Mouse (Mus musculus) cerebellum, postnatal 14 days (tissue): Measurements from ENCODE around the gene Cdk5rap3.

Experiments
- DNase-seq, 2 experiments: peaks; one replicate each; pipeline ENCODE4 v3.0.0; 2021; ENCODE audit warnings: mixed read lengths in 2 of 2

Gene Cdk5rap3

DNA sequence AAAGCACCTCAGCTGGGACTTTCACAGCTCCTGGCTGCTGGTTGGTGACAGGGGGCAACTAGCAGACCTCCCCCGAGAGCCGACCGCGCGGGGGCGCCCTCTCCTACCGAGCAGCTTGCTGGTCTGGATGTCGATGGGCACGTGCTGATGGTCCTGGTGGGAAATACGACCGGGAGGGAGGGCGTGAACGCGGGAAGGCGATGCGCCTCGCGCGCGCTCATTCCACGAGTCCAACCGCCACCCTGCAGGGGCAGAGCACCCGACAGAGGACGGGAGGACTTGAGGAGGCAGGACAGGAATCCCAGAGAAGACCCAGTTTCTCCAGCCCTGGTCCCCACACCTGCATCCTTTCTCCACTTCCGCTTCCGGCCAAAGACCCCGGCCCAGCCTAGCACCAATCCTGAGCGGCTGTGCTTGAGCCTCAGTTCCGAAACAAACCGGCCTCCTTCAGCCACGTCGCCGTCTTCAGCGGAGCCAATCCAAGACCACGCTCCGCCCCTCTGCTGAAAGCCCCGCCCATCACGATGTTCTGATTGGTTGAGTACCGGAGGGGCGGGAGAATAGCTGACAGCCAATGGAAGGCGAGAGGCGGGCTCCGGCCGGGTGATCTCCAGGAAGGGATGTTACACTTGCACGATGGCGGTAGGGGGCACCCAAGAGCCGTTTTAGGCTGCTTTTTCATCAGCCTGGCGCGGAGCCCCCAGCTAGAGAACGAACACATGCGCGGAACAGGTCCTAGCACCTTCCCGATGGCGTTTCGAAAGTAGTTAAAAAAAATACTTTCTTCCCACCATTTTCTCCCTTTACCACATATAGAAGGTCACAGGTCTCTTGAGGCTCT, at the start of gene Cdk5rap3:
TSS of gene Cdk5rap3 (minus strand) at position 453 of the 841 bp plus-strand sequence.
- peak; percentile 99 to 100 for DNase-seq

GRCm38 (mm10) chr11:96963580-96963979, 47.3 kb upstream of the Cdk5rap3 start:
- peak; percentile 94 to 96 for DNase-seq

- no peak for DNase-seq
These were observed 40.9 kb upstream of the Cdk5rap3 start for GRCm38 (mm10) chr11:96957061-96957805.

- DNase-seq = peak in 1 of 2 experiments; percentile 63
These were observed 39.9 kb upstream of the Cdk5rap3 start for GRCm38 (mm10) chr11:96956009-96956724.

- DNase-seq = no peak
These were observed 38.8 kb upstream of the Cdk5rap3 start for GRCm38 (mm10) chr11:96955094-96955493.

DNA sequence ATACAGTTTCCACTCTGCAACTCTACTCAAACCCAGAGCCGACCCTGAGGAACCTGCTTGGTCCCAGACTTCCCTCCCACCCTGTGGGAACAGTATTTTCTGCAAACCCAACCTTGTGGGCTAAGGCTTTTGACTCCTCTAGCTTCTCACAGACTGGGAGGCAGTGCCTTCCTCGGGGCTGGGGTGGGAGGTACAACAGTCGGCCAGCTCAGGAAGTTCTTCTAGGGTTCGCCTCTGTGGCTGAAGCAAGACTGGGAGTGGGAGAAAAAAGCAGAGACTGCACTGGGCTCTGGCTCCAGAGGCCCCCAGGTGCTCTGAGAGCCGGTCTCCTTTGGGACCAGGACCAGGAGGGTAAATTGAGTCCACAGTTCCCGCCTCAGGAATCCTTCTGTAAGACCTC, 36.6 kb upstream of the Cdk5rap3 start:
- DNase-seq = no peak

DNA sequence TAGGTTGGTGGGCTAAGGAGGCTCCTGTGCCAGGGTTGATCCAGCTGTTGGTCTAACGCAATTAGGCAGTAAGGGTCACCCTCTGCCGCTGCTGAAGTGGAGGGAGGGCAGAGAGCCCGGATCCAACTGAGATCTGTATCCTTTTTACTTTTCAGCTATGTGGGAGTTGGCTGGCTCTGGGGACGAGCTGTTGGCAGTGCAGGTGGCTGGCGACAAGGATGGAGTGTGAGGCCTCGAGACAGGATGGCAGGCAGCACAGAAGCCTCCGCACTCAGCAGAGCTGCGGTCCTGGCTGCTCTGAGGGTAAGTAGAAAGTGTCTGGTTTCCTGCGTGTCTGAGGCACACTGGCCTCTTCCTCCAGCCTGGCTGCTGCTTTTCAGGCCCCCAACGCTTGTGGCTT, 36.1 kb upstream of the Cdk5rap3 start:
- DNase-seq = no peak

GRCm38 (mm10) chr11:96950767-96951166, 34.5 kb upstream of the Cdk5rap3 start:
- DNase-seq = no peak

DNA sequence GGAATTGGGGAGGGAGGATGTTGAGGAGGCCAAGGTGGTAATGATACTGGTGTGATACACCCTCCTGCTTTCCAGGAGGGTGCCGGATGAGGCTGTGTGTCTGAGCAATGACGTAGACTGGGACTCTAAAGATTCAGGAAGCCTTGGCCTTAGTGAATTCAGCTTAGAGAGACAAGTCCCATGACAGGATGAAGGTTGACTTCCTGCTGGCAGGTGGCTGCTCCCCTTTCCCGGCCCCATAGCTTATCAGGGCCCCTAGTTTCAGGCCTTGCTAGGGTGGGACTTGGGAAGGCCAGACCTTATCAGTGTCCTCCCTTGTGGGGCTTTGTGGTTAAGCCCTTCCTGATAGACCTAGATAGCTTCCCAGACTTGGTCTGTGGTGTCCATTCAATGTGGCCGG, 31.6 kb upstream of the Cdk5rap3 start:
- no peak for DNase-seq

- DNase-seq = no peak
These were observed 30.2 kb upstream of the Cdk5rap3 start for GRCm38 (mm10) chr11:96946498-96946897.

GRCm38 (mm10) chr11:96944844-96945580, 28.7 kb upstream of the Cdk5rap3 start:
- DNase-seq = no peak

DNA sequence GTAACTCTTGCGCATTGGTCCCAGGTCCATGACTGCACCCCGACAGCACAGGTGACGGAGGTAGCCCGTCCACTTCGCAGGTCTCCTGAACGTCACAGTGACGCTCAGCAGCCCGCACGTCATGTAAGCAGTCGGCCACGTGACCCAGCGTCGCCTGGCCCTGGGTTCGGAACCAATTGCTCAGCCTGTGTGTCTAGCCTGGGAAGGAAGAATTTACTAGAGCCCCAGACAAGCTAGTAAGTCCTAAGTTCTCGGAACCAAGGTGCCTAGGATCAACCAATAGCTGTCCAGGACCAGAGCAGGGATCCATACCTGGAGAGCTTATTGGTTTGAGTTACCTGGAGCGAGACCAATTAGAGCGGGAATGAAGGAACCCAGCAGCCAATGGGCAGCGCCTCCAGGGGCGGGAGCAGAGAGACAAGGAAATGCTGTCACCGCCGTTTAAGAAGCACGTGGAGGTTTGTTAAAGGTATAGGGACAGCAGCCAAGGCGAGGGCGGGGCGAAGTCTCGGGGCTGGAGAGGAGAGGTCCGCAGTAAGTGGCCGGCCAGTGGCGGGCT, 27.5 kb upstream of the Cdk5rap3 start, which contains the start of gene Pnpo:
TSS of gene Pnpo (minus strand) at position 241 of the 559 bp plus-strand sequence.
- peak; percentile 93 to 94 for DNase-seq

DNA sequence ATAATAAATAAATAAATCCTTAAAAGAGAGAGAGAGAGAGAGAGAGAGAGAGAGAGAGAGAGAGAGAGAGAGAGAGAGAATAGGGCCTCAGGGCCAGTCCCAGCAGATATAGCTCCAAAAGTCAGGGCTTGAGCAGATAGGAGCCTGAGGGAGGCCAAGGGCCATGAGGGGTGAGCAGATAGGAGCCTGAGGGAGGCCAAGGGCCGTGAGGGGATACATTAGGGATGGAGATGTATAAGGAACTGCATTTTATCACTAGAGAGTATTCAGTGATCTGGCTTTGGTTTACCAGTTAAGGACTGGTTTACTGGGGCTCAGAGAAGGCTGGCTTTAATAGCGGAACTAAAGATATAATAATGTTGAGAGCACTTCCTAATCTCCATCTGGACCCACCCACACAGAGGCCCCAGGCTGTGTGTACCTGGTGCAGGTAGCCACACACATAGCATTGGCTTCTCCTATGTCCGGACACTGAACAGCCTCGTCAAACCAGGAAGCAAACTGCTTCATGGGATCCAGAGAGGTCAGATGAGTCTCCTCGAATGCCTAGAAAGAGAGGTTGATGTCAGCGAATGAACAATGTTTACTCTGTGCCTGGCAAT, 25.8 kb upstream of the Cdk5rap3 start:
- DNase-seq = no peak

- no peak for DNase-seq
These were observed 24.5 kb upstream of the Cdk5rap3 start for GRCm38 (mm10) chr11:96940578-96941465.

- DNase-seq = no peak
These were observed 22.1 kb upstream of the Cdk5rap3 start for GRCm38 (mm10) chr11:96938426-96938800.

DNA sequence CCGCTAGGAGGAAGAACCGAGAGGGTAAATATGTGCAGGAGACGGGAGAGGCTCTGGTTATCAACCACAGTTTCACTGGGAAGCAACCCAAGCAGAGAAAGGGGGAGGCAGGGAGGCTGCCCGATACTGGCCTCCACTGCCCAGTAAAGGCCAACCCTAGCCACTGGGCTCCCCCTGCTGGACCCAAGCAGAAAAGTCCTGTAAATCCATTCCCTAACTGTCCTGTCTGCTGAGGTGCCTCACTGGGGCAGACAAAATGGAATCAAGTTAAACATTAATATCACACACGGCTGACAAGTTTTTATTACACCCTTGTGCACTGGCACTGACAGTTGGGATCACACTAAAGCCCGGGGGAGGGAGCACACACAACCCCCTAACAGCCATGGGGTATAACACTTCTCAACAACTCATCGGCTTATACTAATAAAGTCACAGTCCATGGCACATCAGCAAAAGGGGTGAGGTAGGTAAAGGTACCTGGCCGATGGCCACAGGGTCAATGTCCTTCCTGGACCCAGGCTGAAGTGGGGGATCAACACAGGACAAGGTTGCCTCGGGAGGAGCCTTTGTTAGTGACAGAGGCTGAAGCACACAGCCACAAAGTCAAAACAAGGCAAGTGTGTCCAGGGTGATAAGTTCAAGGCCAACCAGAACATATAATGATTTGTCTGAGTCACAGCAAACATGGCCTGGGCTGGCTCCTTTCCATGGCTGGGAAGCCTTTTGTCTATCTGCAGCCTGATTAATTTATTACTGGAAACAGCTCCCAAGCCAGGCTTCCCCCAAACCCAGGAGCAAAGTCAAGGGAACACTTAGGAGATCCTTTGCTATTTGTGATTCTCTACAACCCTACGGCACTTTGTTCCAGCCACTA, 21.5 kb upstream of the Cdk5rap3 start:
- peak; percentile 43 to 53 for DNase-seq

DNA sequence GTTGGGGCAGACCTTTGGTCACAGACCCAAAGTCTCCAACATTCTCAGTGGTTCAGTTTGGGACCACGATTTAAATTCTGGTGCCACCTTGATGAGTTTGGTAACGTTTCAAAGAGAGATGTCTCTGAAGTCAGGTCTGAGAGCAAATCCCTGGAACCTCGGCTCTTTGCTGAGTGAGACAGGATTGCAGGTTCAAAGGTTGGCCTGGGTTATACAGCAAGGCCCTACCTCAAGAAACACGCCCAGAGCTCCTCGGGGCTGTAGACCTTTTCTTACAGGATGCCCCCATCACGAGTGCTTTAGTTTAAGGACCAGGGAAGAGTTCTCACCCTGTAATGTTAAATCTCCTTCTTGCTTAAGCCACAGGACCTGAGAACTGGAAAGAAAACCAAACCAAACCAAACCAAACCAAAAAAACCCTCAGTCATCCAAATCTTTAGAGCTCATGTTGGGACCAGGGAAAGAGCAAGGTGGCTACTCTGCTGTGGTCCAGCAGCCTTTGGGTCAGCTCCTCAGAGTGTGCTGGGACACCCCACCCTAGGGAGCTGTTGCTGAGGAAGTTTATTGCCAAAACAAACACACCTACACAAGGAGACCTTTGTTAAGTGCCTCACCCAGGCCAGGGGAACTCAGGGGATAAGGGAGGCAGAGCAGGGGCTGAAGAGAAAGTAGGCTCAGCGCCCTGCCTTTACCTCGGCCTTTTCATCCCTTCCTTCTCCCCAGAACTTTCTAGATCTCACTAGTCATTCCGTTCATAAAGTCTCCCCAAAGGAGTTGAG, 19.8 kb upstream of the Cdk5rap3 start:
- DNase-seq = no peak

DNA sequence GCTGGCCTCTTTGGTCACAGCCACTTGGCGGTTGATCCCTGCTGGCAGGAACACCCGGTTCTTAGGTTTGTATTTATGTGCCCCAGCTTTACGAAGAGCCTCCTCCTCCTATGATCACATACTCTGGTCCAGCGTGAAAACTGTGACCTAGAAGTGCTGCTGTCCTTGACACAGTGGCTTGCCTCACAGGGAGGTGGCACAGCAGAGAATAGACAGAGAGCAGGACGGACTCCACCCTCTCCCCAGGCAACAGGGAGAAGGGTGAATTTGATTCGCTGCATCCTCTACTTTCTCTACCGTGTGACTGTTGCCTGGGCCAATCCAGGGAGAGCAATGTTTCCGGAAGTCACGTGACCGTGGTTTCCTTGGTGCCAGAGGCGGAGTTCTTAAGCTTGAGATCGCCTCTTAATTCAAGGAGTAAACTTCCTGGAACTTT, 18.6 kb upstream of the Cdk5rap3 start:
- DNase-seq = no peak
